Mouse (Mus musculus) left cerebral cortex, adult 18-20 months (tissue): ENCODE data around the gene Timm29. TPM values are rescaled to one million over a fixed set of nuclear protein-coding genes. Genes with fewer than 3 reads are reported as not detected.
A peak's percentile ranks its signal among the peaks of the same experiment; 100 is the strongest.

Experiments
- DNase-seq, 2 experiments: peaks; one replicate each; pipeline ENCODE4 v3.0.0; 2021 to 2022; ENCODE audit warnings: low spot score in 2 of 2, mixed read lengths in 1 of 2
- long read RNA-seq, 2 experiments: library from polyadenylated mRNA; stranded (forward); transcript quantifications; one replicate each; pipeline ENCODE4 v2.0.0; 2021
- total RNA-seq, 2 experiments: library from RNA; stranded (reverse); gene quantifications; 2 replicates each; pipeline ENCODE4 v1.2.3; 2021

The Timm29 gene
- 10 to 100 TPM; 51.8 to 55.1 TPM for total RNA-seq
- long read RNA-seq, experiment 1, transcript Timm29-201 (2 exons, 3,170 nt), result major isoform, 139 of 152 reads
- long read RNA-seq, experiment 1, partial matches to known transcripts, result 13 of 152 reads
- long read RNA-seq, experiment 1, other reads (novel, unspliced or antisense), result 0 of 152 reads
- long read RNA-seq, experiment 2, transcript Timm29-201 (2 exons, 3,170 nt), result major isoform, 64 of 74 reads
- long read RNA-seq, experiment 2, partial matches to known transcripts, result 0 of 74 reads
- long read RNA-seq, experiment 2, other reads (novel, unspliced or antisense), result 10 of 74 reads

- DNase-seq, result peak; percentile 88 to 93
Measured at GRCm38 (mm10) chr9:21592703-21593121, at the start of gene Timm29, which contains the start of gene Yipf2. TSS of gene Timm29 (plus strand) at chr9:21592722. TSS of gene Yipf2 (minus strand) at chr9:21592828.

GRCm38 (mm10) chr9:21545351-21545915 lies 47.1 kb upstream of the Timm29 start:
- DNase-seq, result no peak

GRCm38 (mm10) chr9:21545916-21546788 lies 46.4 kb upstream of the Timm29 start:
- DNase-seq, result peak; percentile 99

- no peak for DNase-seq
Measured at GRCm38 (mm10) chr9:21546789-21547074, 45.8 kb upstream of the Timm29 start, which contains the start of gene Carm1. TSS of gene Carm1 (plus strand) at chr9:21546894.

- peak; percentile 57 to 66 for DNase-seq
Measured at GRCm38 (mm10) chr9:21547075-21547941, 45.2 kb upstream of the Timm29 start.

GRCm38 (mm10) chr9:21551049-21551448 lies 41.5 kb upstream of the Timm29 start:
- DNase-seq, result no peak

GRCm38 (mm10) chr9:21553607-21554273 lies 38.8 kb upstream of the Timm29 start:
- no peak for DNase-seq

GRCm38 (mm10) chr9:21555198-21555742 lies 37.3 kb upstream of the Timm29 start:
- no peak for DNase-seq

- DNase-seq, result no peak
Measured at GRCm38 (mm10) chr9:21556996-21557395, 35.5 kb upstream of the Timm29 start.

- no peak for DNase-seq
Measured at GRCm38 (mm10) chr9:21557556-21557955, 35.0 kb upstream of the Timm29 start.

GRCm38 (mm10) chr9:21558366-21558765 lies 34.2 kb upstream of the Timm29 start:
- no peak for DNase-seq

GRCm38 (mm10) chr9:21559151-21559550 lies 33.4 kb upstream of the Timm29 start:
- no peak for DNase-seq

GRCm38 (mm10) chr9:21564420-21564819 lies 28.1 kb upstream of the Timm29 start:
- DNase-seq, result no peak

- DNase-seq, result no peak
Measured at GRCm38 (mm10) chr9:21565004-21565586, 27.4 kb upstream of the Timm29 start.

- DNase-seq, result no peak
Measured at GRCm38 (mm10) chr9:21566538-21566937, 26.0 kb upstream of the Timm29 start.

- no peak for DNase-seq
Measured at GRCm38 (mm10) chr9:21567051-21567450, 25.5 kb upstream of the Timm29 start.

- no peak for DNase-seq
Measured at GRCm38 (mm10) chr9:21568657-21569255, 23.8 kb upstream of the Timm29 start.

GRCm38 (mm10) chr9:21574012-21574801 lies 18.3 kb upstream of the Timm29 start:
- DNase-seq, result no peak

GRCm38 (mm10) chr9:21575253-21575652 lies 17.3 kb upstream of the Timm29 start:
- DNase-seq, result no peak
